Mouse (Mus musculus) limb, embryonic 14.5 days (tissue): Measurements from ENCODE around the gene Otub1. TPM values are rescaled to one million over a fixed set of nuclear protein-coding genes. Genes with fewer than 3 reads are reported as not detected.

Experiments used
- ATAC-seq: fragments of 200-750 bp; cut with Nextera tagmentation; 2 replicates; pipeline ENCODE4 v1.8.0; 2017; ENCODE audit warnings: low read depth, moderate number of reproducible peaks, moderate TSS enrichment; ENCODE audit not compliant: low FRiP score
- DNase-seq: peaks from one replicate; pipeline ENCODE4 v3.0.0-alpha.2; 2015; ENCODE audit warnings: low spot score
- H3K27ac ChIP-seq: fragments of 300-500 bp; sonication (generic); replicated peaks from 2 replicates; pipeline ENCODE4 v1.5.1; 2014; ENCODE audit warnings: low read depth, mild to moderate bottlenecking, low read length, moderate library complexity, mixed read lengths
- H3K27me3 ChIP-seq: fragments of 300-500 bp; sonication (generic); 2 replicates; pipeline ENCODE4 v1.6.1; 2014; ENCODE audit warnings: low read length, mixed read lengths; ENCODE audit not compliant: control insufficient read depth, insufficient read depth
- H3K36me3 ChIP-seq: fragments of 300-500 bp; sonication (generic); 2 replicates; pipeline ENCODE4 v1.6.1; 2014; ENCODE audit warnings: mild to moderate bottlenecking, low read length, moderate library complexity, mixed read lengths; ENCODE audit not compliant: control insufficient read depth, insufficient read depth
- H3K4me1 ChIP-seq: fragments of 300-500 bp; sonication (generic); 2 replicates; pipeline ENCODE4 v1.6.1; 2014; ENCODE audit warnings: antibody characterized with exemption, low read length, mixed read lengths; ENCODE audit not compliant: control insufficient read depth, insufficient read depth
- H3K4me2 ChIP-seq: fragments of 300-500 bp; sonication (generic); replicated peaks from 2 replicates; pipeline ENCODE4 v1.6.1; 2014; ENCODE audit warnings: low read depth, mild to moderate bottlenecking, low read length, moderate library complexity; ENCODE audit not compliant: severe bottlenecking
- H3K4me3 ChIP-seq: fragments of 300-500 bp; sonication (generic); replicated peaks from 2 replicates; pipeline ENCODE4 v1.5.1; 2014; ENCODE audit warnings: low read length
- H3K9ac ChIP-seq: fragments of 300-500 bp; sonication (generic); 2 replicates; pipeline ENCODE4 v1.6.1; 2014; ENCODE audit warnings: mild to moderate bottlenecking, low read depth, low read length, moderate library complexity; ENCODE audit not compliant: severe bottlenecking
- H3K9me3 ChIP-seq: fragments of 300-500 bp; sonication (generic); 2 replicates; pipeline ENCODE4 v1.6.1; 2016; ENCODE audit warnings: low read length; ENCODE audit not compliant: control insufficient read depth
- POLR2A ChIP-seq: fragments of 200-500 bp; IDR thresholded peaks from 2 replicates; pipeline ENCODE4 v1.8.0; 2012; ENCODE audit warnings: inconsistent platforms, mild to moderate bottlenecking, moderate library complexity, borderline replicate concordance; ENCODE audit not compliant: insufficient read depth, insufficient read length; ENCODE audit errors: extremely low read depth
- WGBS: fragments of 180-500 bp; shearing (Covaris S2); extraction: QIAGEN DNeasy Blood & Tissue Kit; methylation state at CpG from one replicate; pipeline ENCODE4 v1.1.7; 2014; 5-methylcytosine and 5-hydroxymethylcytosine counted together
- polyA plus RNA-seq, 2 experiments: library from polyadenylated mRNA; depleted of rRNA in 1 of 2; stranded (reverse) in 1 of 2; unstranded in 1 of 2; fragments of >200 nt; fragmentation: Nextera tagmentation in 1 of 2; extraction: Ambion mirVana in 1 of 2; gene quantifications; 2 replicates each; pipeline versions ENCODE4 v1.2.1 to v1.2.3; 2012 to 2014

Gene Otub1
- polyA plus RNA-seq (2012; rRNA removed), result 157 and 181 TPM in 2 replicates
- polyA plus RNA-seq (2014; fragmentation: Nextera tagmentation; extraction: Ambion mirVana), result 203 and 212 TPM in 2 replicates

DNA sequence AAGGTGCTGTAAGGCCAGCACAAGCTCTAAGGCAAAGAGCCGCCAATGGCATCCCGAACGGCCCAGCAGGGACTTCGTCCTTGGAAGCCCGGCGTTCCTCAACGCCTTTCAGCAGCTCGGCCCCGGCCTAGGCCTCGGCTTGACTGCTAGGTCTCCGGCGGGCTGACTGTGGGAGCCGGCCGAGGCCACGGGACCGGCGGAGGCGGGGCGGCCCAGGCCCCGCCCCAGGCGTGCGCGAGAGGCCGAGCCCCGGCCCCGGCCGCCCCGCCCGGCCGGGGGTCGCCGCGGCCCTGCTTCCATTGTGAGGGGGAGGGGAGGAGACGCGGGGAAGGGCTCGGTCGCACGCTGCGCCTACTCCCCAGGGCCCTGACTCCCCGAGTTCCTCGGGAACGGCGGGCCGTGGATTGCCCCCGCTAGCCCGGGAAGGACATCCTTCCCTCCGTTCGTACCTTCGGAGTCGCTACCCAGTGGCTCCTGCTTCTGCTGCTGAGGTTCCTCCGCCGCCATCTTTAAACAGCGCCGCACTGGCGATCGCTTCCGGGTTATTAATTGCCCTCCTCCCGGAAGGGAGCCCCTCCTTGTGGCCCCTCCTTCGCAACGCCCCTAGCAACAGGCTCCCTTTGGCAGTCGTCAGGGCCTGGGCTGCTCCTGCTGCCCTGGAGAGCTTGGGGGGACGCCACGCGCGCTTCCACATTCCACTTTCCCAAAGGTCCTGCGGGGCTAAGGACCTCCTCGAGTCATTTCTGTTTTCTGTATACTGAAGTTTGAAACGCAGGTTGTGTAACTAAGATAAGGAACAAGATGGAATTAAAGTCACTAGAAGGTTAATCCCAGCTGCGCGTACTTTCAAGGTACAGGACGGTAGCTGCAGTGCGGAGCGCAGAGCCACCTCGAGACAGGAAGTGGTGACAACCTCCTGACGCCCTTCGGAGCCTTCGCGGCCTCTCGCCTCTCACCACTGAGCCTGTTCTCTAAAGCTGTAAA, at the start of gene Otub1:
Gene Otub1, minus strand, starts transcription at position 564 of the 984 bp plus-strand sequence.
- Histone ChIP-seq H3K27ac (peak within 1 kb of the TSS; percentile 95), H3K27me3 (no peaks in the 10 kb centered on the region), H3K9ac (peak within 1 kb of the TSS; percentile 78), H3K4me3 (peak within 1 kb of the TSS; percentile 78), H3K36me3 (peaks cover 27% of the 10 kb centered on the region), H3K9me3 (no peaks in the 10 kb centered on the region), H3K4me2 (peak within 1 kb of the TSS; percentile 62), H3K4me1 (peaks cover 18% of the 10 kb centered on the region)
- peak; percentile 56; the same call in 1 of the 2 replicates for TF ChIP-seq POLR2A
- ATAC-seq (peak; percentile 96), DNase-seq (peak; percentile 97)
- WGBS, result under 1% methylated on average over 59 of the region's 79 CpGs

DNA sequence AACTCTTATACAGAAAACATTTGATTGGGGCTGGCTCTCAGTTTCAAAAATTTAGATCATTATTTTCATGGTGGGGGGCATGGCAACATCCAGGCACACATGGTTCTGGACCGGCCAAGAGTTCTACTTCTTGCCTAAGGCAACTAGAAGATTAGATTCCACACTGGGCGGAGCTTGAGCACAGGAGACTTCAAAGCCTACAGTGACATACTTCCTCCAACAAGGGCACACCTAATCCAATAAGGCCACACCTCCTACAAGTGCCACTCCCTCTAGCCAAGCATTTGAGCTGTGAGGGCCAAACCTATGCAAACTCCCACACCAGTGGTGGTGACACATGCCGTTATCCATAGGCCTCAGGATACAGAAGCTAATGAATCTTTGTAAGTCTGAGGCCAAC, 39.9 kb upstream of the Otub1 start:
- DNase-seq, result no peak
- no peak for TF ChIP-seq POLR2A
- no peak for ATAC-seq
- Histone ChIP-seq H3K27me3 (no peaks in the 10 kb centered on the region), H3K36me3 (no peaks in the 10 kb centered on the region), H3K4me3 (no peak overlapping the region), H3K27ac (no peak overlapping the region), H3K9ac (no peak overlapping the region), H3K4me1 (no peaks in the 10 kb centered on the region), H3K9me3 (no peaks in the 10 kb centered on the region), H3K4me2 (no peak overlapping the region)
- WGBS, result 76% methylated on average over 3 of the region's 3 CpGs

DNA sequence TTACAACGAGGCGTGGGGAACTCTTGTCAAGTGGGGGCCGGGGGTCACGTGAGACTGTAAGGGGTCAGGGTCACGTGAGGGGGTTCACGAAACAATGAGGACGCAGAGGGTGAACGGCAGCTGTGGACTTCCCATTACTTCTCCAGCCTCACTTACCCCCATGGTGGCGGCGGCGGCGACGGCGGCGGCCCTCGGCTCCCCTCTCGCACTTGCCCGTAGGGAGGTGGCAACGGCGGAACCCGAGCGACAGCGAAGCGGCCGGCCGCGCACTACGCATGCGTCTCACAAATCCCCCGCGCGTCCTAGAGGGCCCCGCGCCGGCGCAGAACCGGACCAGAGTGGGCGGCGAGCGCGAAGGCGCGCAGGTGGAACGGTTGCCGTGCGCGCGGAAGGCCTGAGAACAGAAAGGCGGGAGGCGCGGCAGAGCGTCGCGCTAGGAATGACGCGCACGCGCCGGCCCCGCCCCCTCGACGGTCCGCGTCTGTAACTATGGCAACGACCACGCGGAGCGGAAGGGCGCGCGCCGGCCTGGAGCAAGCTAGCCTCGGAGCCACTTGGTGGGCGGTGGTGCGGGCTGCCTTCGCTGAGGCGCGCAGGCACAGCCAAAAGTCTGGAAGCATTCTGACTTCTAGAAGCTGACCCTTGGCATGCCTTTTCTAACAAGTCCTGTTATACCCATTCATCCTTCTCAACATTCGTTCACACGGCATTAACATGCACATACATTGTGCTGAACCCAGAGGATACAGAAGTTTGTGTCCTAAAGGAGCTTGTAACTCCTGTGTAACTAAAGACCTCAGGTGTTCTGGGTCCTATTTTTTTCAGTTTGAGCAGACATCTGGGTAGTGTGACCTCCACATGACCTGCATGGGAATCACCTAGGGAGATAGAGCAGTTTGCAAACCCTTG, 34.9 kb upstream of the Otub1 start, which contains the start of gene Naa40:
Gene Naa40, minus strand, starts transcription at position 402 of the 909 bp plus-strand sequence.
- Histone ChIP-seq H3K27me3 (no peaks in the 10 kb centered on the region), H3K4me3 (peak within 1 kb of the TSS; percentile 78), H3K9me3 (no peaks in the 10 kb centered on the region), H3K27ac (peak within 1 kb of the TSS; percentile 63), H3K9ac (peak within 1 kb of the TSS; percentile 81), H3K4me1 (no peaks in the 10 kb centered on the region; the same call in 1 of the 2 replicates), H3K36me3 (peaks cover 17% of the 10 kb centered on the region), H3K4me2 (peak within 1 kb of the TSS; percentile 94)
- WGBS, result under 1% methylated on average over 64 of the region's 80 CpGs
- DNase-seq, result peak; percentile 94
- TF ChIP-seq POLR2A, result no peak
- ATAC-seq, result peak; percentile 96

DNA sequence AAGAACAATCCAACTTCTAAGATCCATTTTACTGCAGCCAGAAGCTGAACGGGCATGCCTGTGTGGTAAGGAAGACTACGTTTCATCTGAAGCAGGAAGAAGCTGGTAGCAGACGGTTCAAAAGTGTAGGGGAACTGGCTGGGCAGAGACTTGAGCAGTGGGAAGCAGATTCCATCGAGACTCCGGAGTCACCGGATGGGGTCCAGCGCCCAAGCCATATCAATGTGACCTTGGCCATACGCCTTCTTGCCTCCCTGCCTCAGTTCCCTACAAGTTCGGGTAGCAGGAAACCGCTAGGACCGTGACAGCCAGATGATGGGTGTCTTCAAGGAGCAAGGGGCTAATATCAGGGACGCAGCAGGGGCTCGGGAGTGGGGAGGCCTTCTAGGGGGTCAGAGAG, 34.2 kb upstream of the Otub1 start:
- Histone ChIP-seq H3K4me2 (peak overlapping the region; percentile 94), H3K9me3 (no peaks in the 10 kb centered on the region), H3K4me3 (peak overlapping the region; percentile 78), H3K4me1 (no peaks in the 10 kb centered on the region; the same call in 1 of the 2 replicates), H3K36me3 (peaks cover 17% of the 10 kb centered on the region), H3K27me3 (no peaks in the 10 kb centered on the region), H3K27ac (peak overlapping the region; percentile 63), H3K9ac (peak overlapping the region; percentile 81)
- TF ChIP-seq POLR2A, result no peak
- ATAC-seq (no peak), DNase-seq (no peak)
- WGBS, result 1% methylated on average over 13 of the region's 13 CpGs

DNA sequence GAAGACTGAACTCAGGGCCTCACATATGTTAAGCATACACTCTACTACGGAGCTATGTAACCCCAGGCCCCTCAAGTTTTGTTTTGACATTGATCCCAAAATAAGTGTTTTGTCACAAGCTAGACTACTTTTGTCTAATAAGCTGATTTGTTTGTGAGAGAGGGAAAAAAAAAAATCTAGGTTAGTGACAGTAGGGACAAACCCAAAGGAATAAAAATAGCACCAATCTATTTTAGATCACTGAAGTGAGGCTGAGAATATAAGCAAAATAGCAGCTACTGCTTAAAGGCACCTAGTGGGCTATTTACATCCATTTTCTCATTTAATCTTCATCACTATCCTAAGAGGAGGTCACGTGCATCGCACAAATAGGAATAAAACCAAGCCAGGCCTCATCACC, 33.5 kb upstream of the Otub1 start:
- WGBS, result 82% methylated on average over 3 of the region's 3 CpGs
- no peak overlapping the region for H3K27ac ChIP-seq
- H3K4me3 ChIP-seq, result peak overlapping the region; percentile 78; the same call in 1 of the 2 replicates
- peaks cover 17% of the 10 kb centered on the region for H3K36me3 ChIP-seq
- no peaks in the 10 kb centered on the region; the same call in 1 of the 2 replicates for H3K4me1 ChIP-seq
- DNase-seq (no peak), ATAC-seq (no peak)
- no peak overlapping the region for H3K9ac ChIP-seq
- TF ChIP-seq POLR2A, result no peak
- H3K27me3 ChIP-seq, result no peaks in the 10 kb centered on the region
- H3K4me2 ChIP-seq, result peak overlapping the region; percentile 94
- H3K9me3 ChIP-seq, result no peaks in the 10 kb centered on the region
